Mouse (Mus musculus): ENCODE data around the gene Gm498. TPM values are rescaled to one million over a fixed set of nuclear protein-coding genes. Genes with fewer than 3 reads are reported as not detected.

The Gm498 gene
- polyA plus RNA-seq, 1 experiment: not detected

DNA sequence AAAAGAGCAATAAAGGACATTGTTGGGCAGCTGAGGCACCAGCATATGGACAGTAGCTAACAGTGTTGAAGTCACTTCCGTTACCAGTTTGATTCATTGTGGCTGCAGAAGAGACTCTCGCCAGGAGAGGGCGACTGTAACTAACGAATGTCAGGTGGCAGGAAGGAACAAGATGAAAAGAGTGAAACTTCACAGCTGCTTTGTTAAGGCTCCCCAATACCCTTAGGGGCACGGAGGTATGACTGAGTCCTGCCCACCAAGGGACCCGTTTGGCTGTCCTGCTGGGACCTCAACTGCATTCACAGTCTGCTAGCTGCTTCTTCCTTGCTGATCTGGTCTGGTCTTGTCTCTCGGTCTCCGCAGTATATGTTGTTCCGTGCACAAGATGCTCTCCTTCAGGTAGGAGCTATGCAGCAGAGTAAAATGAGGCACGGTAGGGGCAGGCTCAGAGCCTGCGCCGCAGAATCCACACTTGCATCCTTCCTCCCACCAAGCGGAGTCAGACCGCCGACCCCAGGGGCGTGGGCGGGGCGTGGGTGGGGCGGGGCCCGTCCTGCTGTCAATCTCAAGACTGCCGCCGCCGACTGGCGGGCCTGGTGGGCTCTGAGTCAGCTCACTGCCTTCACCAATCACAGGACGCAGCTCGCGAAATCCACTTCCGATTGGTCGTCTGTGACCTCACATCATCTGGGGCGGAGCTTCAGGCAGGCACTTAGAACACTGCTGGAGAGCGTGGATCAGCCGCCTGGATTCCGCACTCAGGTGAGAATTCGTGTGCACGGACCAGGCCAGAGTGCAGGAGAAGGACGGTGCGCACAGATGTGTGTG, 36.9 kb upstream of the Gm498 start:
- TF ChIP-seq FOSL1 (IDR thresholded peaks at IDR 0.05; ENCODE audit: insufficient read depth, low read length, poor library complexity, severe bottlenecking) (no peak), CEBPB (IDR thresholded peaks at IDR 0.05; ENCODE audit: low read depth) (no peak), USF1 (IDR thresholded peaks at IDR 0.05; ENCODE audit: low read depth) (peak; percentile 8), CTCF (IDR thresholded peaks at IDR 0.05; ENCODE audit: control insufficient read depth, insufficient read depth, insufficient read length) (peak; percentile 63), MAX (IDR thresholded peaks at IDR 0.05) (peak; percentile 56), MYOD1 (IDR thresholded peaks at IDR 0.05; ENCODE audit: control insufficient read depth, insufficient read length, low read depth) (peak; percentile 40), MYOG (IDR thresholded peaks at IDR 0.05; ENCODE audit: control insufficient read depth, extremely low read depth, insufficient read length) (no peak)
- Histone ChIP-seq H3K79me3 (ENCODE audit: low read depth) (peaks cover 5% of the 10 kb centered on the region), H3K36me3 (ENCODE audit: control insufficient read depth, insufficient read depth) (no peaks in the 10 kb centered on the region), H3ac (ENCODE audit: control insufficient read depth, insufficient read length, low read depth) (peak overlapping the region; percentile 68), H3K79me2 (ENCODE audit: control insufficient read depth, insufficient read depth) (peaks cover 27% of the 10 kb centered on the region), H3K4me3 (ENCODE audit: insufficient read depth, poor library complexity, severe bottlenecking) (peak overlapping the region; percentile 41), H3K27me3 (ENCODE audit: control insufficient read depth, insufficient read depth, insufficient read length) (no peaks in the 10 kb centered on the region)

- H3ac ChIP-seq (ENCODE audit: control insufficient read depth, insufficient read length, low read depth): peak overlapping the region; percentile 61
- peak overlapping the region; percentile 41 for H3K4me3 ChIP-seq (ENCODE audit: insufficient read depth, poor library complexity, severe bottlenecking)
- H3K27me3 ChIP-seq (ENCODE audit: control insufficient read depth, insufficient read depth, insufficient read length): no peaks in the 10 kb centered on the region
- peaks cover 27% of the 10 kb centered on the region for H3K79me2 ChIP-seq (ENCODE audit: control insufficient read depth, insufficient read depth)
- no peaks in the 10 kb centered on the region for H3K36me3 ChIP-seq (ENCODE audit: control insufficient read depth, insufficient read depth)
- H3K79me3 ChIP-seq (ENCODE audit: low read depth): peaks cover 8% of the 10 kb centered on the region
- TF ChIP-seq MYOD1 (IDR thresholded peaks at IDR 0.05; ENCODE audit: control insufficient read depth, insufficient read length, low read depth) (no peak), MYOG (IDR thresholded peaks at IDR 0.05; ENCODE audit: control insufficient read depth, extremely low read depth, insufficient read length) (no peak), FOSL1 (IDR thresholded peaks at IDR 0.05; ENCODE audit: insufficient read depth, low read length, poor library complexity, severe bottlenecking) (no peak)
These were observed 36.2 kb upstream of the Gm498 start for GRCm38 (mm10) chr7:143830399-143830798.

DNA sequence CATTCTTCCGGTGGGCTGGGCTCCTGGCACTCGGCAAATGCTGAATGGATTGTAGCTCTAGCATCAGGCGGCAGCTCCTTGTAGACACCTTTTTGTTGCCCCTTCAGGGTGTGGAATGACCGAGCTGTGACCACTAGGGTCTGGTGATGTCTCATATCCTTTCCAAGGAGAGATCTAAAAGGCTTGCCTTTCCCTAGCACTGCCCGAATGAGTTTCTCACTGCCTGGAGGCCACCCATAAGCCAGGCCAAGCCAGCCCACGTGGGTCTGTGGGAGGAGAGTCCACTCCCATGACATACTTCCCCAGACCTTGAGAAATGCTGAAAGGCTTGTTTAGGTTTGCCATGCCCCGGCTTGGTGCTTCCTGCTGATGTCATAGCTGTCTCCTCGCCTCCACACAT, 34.4 kb upstream of the Gm498 start:
- Histone ChIP-seq H3K36me3 (ENCODE audit: control insufficient read depth, insufficient read depth) (peaks cover 8% of the 10 kb centered on the region), H3K79me3 (ENCODE audit: low read depth) (peaks cover 8% of the 10 kb centered on the region), H3ac (ENCODE audit: control insufficient read depth, insufficient read length, low read depth) (no peak overlapping the region), H3K27me3 (ENCODE audit: control insufficient read depth, insufficient read depth, insufficient read length) (no peaks in the 10 kb centered on the region), H3K4me3 (ENCODE audit: insufficient read depth, poor library complexity, severe bottlenecking) (no peak overlapping the region), H3K79me2 (ENCODE audit: control insufficient read depth, insufficient read depth) (peaks cover 27% of the 10 kb centered on the region)
- TF ChIP-seq CEBPB (IDR thresholded peaks at IDR 0.05; ENCODE audit: low read depth) (no peak), FOSL1 (IDR thresholded peaks at IDR 0.05; ENCODE audit: insufficient read depth, low read length, poor library complexity, severe bottlenecking) (no peak), USF1 (IDR thresholded peaks at IDR 0.05; ENCODE audit: low read depth) (peak; percentile 8), MYOD1 (IDR thresholded peaks at IDR 0.05; ENCODE audit: control insufficient read depth, insufficient read length, low read depth) (no peak), MYOG (IDR thresholded peaks at IDR 0.05; ENCODE audit: control insufficient read depth, extremely low read depth, insufficient read length) (no peak)

- no peak overlapping the region for H3K4me3 ChIP-seq (ENCODE audit: insufficient read depth, poor library complexity, severe bottlenecking)
These were observed 34.0 kb upstream of the Gm498 start for GRCm38 (mm10) chr7:143832611-143833010.

GRCm38 (mm10) chr7:143833581-143834190, 33.0 kb upstream of the Gm498 start:
- peaks cover 22% of the 10 kb centered on the region for H3K36me3 ChIP-seq (ENCODE audit: control insufficient read depth, insufficient read depth)
- no peak overlapping the region for H3ac ChIP-seq (ENCODE audit: control insufficient read depth, insufficient read length, low read depth)
- H3K27me3 ChIP-seq (ENCODE audit: control insufficient read depth, insufficient read depth, insufficient read length): no peaks in the 10 kb centered on the region
- peaks cover 27% of the 10 kb centered on the region for H3K79me2 ChIP-seq (ENCODE audit: control insufficient read depth, insufficient read depth)
- H3K79me3 ChIP-seq (ENCODE audit: low read depth): peaks cover 8% of the 10 kb centered on the region
- H3K4me3 ChIP-seq (ENCODE audit: insufficient read depth, poor library complexity, severe bottlenecking): no peak overlapping the region
- TF ChIP-seq MYOG (IDR thresholded peaks at IDR 0.05; ENCODE audit: control insufficient read depth, extremely low read depth, insufficient read length): no peak
- no peak for TF ChIP-seq MYOD1 (IDR thresholded peaks at IDR 0.05; ENCODE audit: control insufficient read depth, insufficient read length, low read depth)
- TF ChIP-seq FOSL1 (IDR thresholded peaks at IDR 0.05; ENCODE audit: insufficient read depth, low read length, poor library complexity, severe bottlenecking): no peak
- no peak for TF ChIP-seq CEBPB (IDR thresholded peaks at IDR 0.05; ENCODE audit: low read depth)
- no peak for TF ChIP-seq MAX (IDR thresholded peaks at IDR 0.05)
- no peak for TF ChIP-seq CTCF (IDR thresholded peaks at IDR 0.05; ENCODE audit: control insufficient read depth, insufficient read depth, insufficient read length)
- TF ChIP-seq USF1 (IDR thresholded peaks at IDR 0.05; ENCODE audit: low read depth): no peak

More at GRCm38 (mm10) chr7:143832611-143833010, 34.0 kb upstream of the Gm498 start:
- Histone ChIP-seq H3ac (ENCODE audit: control insufficient read depth, insufficient read length, low read depth) (no peak overlapping the region), H3K27me3 (ENCODE audit: control insufficient read depth, insufficient read depth, insufficient read length) (no peaks in the 10 kb centered on the region), H3K79me3 (ENCODE audit: low read depth) (peaks cover 8% of the 10 kb centered on the region), H3K36me3 (ENCODE audit: control insufficient read depth, insufficient read depth) (peaks cover 12% of the 10 kb centered on the region), H3K79me2 (ENCODE audit: control insufficient read depth, insufficient read depth) (peaks cover 27% of the 10 kb centered on the region)
- no peak for TF ChIP-seq CTCF (IDR thresholded peaks at IDR 0.05; ENCODE audit: control insufficient read depth, insufficient read depth, insufficient read length)
- TF ChIP-seq MYOD1 (IDR thresholded peaks at IDR 0.05; ENCODE audit: control insufficient read depth, insufficient read length, low read depth): no peak
